Mouse (Mus musculus) lung, embryonic 16.5 days (tissue): ENCODE results near the gene Casc3. TPM values are rescaled to one million over a fixed set of nuclear protein-coding genes. Genes with fewer than 3 reads are reported as not detected.

Experiments used
- ATAC-seq: fragments of 200-750 bp; cut with Nextera tagmentation; 2 replicates; pipeline ENCODE4 v1.8.0; 2017; ENCODE audit warnings: low read depth, mild to moderate bottlenecking, moderate library complexity
- H3K27ac ChIP-seq: fragments of 300-500 bp; sonication (generic); 2 replicates; pipeline ENCODE4 v1.5.1; 2014; ENCODE audit warnings: mild to moderate bottlenecking, control low read depth, low read length
- H3K27me3 ChIP-seq: fragments of 300-500 bp; sonication (generic); 2 replicates; pipeline ENCODE4 v1.6.1; 2014; ENCODE audit warnings: low read depth, low read length, mixed read lengths; ENCODE audit not compliant: control insufficient read depth, insufficient read depth
- H3K36me3 ChIP-seq: fragments of 300-500 bp; sonication (generic); 2 replicates; pipeline ENCODE4 v1.6.1; 2014; ENCODE audit warnings: low read length; ENCODE audit not compliant: control insufficient read depth, insufficient read depth
- H3K4me1 ChIP-seq: fragments of 300-500 bp; sonication (generic); replicated peaks from 2 replicates; pipeline ENCODE4 v1.6.1; 2014; ENCODE audit warnings: low read length, mixed read lengths; ENCODE audit not compliant: control insufficient read depth, insufficient read depth
- H3K4me2 ChIP-seq: fragments of 300-500 bp; sonication (generic); 2 replicates; pipeline ENCODE4 v1.6.1; 2014; ENCODE audit warnings: low read depth, low read length, control low read depth
- H3K4me3 ChIP-seq: fragments of 300-500 bp; sonication (generic); 2 replicates; pipeline ENCODE4 v1.5.1; 2014; ENCODE audit warnings: mild to moderate bottlenecking, low read length, control low read depth
- H3K9ac ChIP-seq: fragments of 300-500 bp; sonication (generic); 2 replicates; pipeline ENCODE4 v1.6.1; 2014; ENCODE audit warnings: low read length, control low read depth
- H3K9me3 ChIP-seq: fragments of 300-500 bp; sonication (generic); 2 replicates; pipeline ENCODE4 v1.6.1; 2016; ENCODE audit warnings: low read length; ENCODE audit not compliant: control insufficient read depth
- WGBS: fragments of 180-500 bp; shearing (Covaris S2); extraction: QIAGEN DNeasy Blood & Tissue Kit; methylation state at CpG from one replicate; pipeline ENCODE4 v1.1.7; 2014; 5-methylcytosine and 5-hydroxymethylcytosine counted together
- polyA plus RNA-seq: library from polyadenylated mRNA; unstranded; fragments of >200 nt; fragmentation: Nextera tagmentation; extraction: Ambion mirVana; gene quantifications from 2 replicates; pipeline ENCODE4 v1.2.1, GENCODE M21; 2015

Gene Casc3
- 33.2 and 36.6 TPM in 2 replicates for polyA plus RNA-seq

DNA sequence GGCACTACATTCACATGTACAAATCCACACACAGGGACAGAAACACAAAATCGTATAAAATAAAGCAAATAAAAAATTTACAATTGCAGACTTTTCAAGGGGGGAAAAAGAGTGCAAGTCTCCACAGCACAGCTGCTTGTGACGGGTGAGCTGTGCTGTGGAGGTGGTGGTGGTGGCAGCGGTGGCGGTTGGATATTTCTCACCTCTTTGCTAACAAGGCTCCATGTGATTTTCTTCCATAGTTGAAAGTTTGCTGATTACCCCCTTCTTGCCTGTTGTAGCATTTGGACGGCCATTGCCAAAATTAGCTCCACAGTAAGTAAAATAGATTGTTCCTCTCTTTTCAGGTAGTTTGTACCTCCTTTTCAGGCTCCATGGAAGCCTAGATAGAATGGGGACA, at the start of gene Casc3:
Gene Casc3 (plus strand): TSS at position 301 of the 400 bp plus-strand sequence.
- Histone ChIP-seq H3K4me1 (peaks cover 6% of the 10 kb centered on the region; the same call in 1 of the 2 replicates), H3K36me3 (peaks cover 50% of the 10 kb centered on the region), H3K27ac (no peak within 1 kb of the TSS), H3K4me2 (no peak within 1 kb of the TSS), H3K27me3 (no peaks in the 10 kb centered on the region), H3K4me3 (no peak within 1 kb of the TSS), H3K9me3 (no peaks in the 10 kb centered on the region), H3K9ac (no peak within 1 kb of the TSS)
- ATAC-seq = no peak
- 92% methylated on average over 5 of the region's 5 CpGs for WGBS

DNA sequence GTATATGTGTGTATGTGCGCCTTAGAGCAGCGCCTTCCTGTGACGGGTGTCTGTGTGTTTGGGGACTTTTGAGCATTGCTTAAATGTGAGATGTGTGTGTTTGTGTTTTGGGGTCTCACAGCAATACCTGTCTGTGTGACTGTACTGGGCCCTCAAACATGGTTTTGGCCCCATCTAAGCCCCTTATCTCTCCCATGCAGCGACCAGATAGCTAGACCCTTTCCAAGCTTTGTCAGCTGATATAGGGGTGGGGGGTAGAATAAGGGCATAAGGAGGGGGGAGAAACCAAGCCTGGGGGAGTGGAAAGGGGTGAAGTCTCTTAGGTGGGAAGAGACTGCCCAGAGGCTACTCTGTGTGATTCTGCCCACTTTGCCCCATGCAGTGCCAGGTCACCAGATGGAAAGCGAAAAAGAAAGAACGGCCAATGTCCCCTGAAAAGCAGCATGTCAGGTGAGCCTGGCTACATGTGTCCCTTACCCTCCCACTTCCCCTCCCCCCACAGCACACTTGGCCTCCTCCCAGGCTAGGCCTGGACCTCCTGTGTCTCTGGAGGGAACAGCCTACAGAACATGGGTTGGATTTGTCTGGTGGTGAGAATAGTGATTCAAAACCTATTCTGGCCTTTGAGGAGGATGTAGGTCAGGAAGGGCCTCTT, 48.9 kb upstream of the Casc3 start:
- Histone ChIP-seq H3K4me3 (no peak overlapping the region), H3K4me2 (no peak overlapping the region), H3K9ac (no peak overlapping the region), H3K27ac (no peak overlapping the region), H3K27me3 (no peaks in the 10 kb centered on the region), H3K9me3 (no peaks in the 10 kb centered on the region), H3K36me3 (peaks cover 24% of the 10 kb centered on the region), H3K4me1 (peaks cover 43% of the 10 kb centered on the region)
- no peak for ATAC-seq
- 90% methylated on average over 6 of the region's 6 CpGs for WGBS

DNA sequence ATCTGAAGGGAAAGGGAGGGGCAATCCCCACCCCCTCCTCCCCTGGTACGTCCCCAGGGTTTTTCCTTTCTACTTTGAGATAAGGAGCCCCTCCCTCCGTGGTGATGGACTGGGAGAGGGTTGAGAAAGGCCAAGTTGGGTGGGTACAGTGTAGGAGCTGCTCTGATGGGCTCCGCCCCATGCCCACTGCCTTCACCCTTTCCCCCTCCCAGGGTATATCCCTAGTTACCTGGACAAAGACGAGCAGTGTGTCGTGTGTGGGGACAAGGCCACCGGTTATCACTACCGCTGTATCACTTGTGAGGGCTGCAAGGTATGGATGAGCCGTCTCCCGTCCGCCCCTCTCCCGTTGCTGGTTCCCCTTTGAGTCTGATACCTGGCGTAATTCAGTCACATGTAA, 48.0 kb upstream of the Casc3 start:
- 81% methylated on average over 12 of the region's 12 CpGs for WGBS
- no peaks in the 10 kb centered on the region for H3K27me3 ChIP-seq
- no peak overlapping the region for H3K9ac ChIP-seq
- no peak overlapping the region for H3K4me2 ChIP-seq
- H3K4me3 ChIP-seq = no peak overlapping the region
- H3K4me1 ChIP-seq = peaks cover 34% of the 10 kb centered on the region
- no peak for ATAC-seq
- no peak overlapping the region for H3K27ac ChIP-seq
- no peaks in the 10 kb centered on the region for H3K9me3 ChIP-seq
- H3K36me3 ChIP-seq = peaks cover 31% of the 10 kb centered on the region

DNA sequence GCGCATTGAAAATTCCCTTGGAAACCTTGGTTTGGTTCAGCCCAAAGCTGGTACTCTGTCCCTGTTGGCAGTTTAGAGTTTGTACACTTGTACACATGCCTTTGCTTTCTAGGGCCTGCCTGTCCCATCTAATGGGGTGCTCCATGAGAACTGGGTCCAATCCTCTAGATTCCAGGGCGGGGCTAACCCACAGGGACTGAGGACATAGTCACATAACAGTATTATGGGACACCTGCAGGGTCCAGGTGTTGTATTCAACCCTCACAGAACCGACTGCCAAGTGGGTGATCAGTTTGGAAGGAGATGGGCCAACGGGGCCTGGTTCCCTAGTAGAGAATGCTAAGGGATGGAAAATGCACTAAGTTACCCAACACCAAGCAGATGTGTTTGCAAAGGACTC, 42.8 kb upstream of the Casc3 start:
- Histone ChIP-seq H3K4me1 (peaks cover 34% of the 10 kb centered on the region), H3K4me2 (no peak overlapping the region), H3K4me3 (no peak overlapping the region), H3K36me3 (peaks cover 34% of the 10 kb centered on the region), H3K9ac (no peak overlapping the region), H3K27ac (peak overlapping the region; percentile 3; the same call in 1 of the 2 replicates), H3K9me3 (no peaks in the 10 kb centered on the region), H3K27me3 (no peaks in the 10 kb centered on the region)
- WGBS = 87% methylated on average over 4 of the region's 4 CpGs
- ATAC-seq = no peak

DNA sequence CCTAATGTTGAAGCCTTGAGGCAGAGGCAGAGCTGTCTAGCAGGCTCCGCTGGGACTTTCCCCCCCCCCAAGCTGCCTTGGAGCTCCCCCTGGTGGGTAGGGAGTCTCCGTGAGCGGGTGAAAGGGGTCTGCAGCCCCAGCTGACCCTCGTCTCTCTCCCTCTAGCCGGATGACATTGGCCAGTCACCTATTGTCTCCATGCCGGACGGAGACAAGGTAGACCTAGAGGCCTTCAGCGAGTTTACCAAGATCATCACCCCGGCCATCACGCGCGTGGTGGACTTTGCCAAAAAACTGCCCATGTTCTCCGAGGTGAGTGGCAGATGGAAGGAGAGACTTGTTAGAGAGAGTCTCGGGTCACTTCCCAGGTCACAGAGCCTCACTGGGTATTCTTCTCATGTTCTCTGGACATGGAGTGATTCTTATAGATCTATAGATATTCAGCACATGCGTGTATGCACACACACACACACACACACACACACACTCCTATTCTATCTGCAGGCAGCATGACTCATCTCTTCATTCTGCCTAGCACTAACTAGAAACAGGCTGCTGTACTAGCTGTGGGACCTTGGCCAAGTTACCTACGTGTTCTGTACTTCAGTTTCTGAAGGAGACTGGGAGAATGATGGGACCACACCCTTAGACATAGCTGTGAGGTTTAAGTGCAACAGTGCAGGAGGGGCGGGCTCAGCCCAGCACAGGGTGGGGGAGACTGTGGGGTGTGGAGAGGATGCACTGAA, 41.8 kb upstream of the Casc3 start:
- peak; percentile 76 for ATAC-seq
- Histone ChIP-seq H3K36me3 (peaks cover 29% of the 10 kb centered on the region), H3K27me3 (no peaks in the 10 kb centered on the region), H3K4me2 (no peak overlapping the region), H3K9ac (no peak overlapping the region), H3K9me3 (no peaks in the 10 kb centered on the region), H3K27ac (peak overlapping the region; percentile 83), H3K4me1 (peaks cover 44% of the 10 kb centered on the region), H3K4me3 (no peak overlapping the region)
- 56% methylated on average over 17 of the region's 17 CpGs for WGBS

DNA sequence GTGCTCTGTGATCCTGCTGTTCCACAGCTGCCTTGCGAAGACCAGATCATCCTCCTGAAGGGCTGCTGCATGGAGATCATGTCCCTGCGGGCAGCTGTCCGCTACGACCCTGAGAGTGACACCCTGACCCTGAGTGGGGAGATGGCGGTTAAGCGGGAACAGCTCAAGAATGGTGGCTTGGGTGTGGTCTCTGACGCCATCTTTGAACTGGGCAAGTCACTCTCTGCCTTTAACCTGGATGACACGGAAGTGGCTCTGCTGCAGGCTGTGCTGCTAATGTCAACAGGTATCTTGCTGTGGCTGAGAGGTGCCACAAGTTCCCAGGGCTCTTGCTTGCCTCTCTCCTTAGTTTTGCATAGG, 41.2 kb upstream of the Casc3 start:
- 77% methylated on average over 8 of the region's 8 CpGs for whole genome bisulfite sequencing

DNA sequence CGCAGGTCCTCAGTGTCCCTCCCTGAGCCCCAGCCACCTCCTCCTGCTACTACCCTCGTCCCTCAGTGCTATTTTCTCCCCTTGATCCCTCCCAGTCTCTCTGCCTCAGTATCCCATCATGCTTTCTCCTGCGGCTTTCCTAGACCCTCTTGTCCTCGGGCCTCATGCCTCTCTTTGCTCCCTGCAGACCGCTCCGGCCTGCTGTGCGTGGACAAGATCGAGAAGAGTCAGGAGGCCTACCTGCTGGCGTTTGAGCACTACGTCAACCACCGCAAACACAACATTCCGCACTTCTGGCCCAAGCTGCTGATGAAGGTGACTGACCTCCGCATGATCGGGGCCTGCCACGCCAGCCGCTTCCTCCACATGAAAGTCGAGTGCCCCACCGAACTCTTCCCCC, 40.6 kb upstream of the Casc3 start:
- H3K4me2 ChIP-seq = no peak overlapping the region
- WGBS = 67% methylated on average over 18 of the region's 18 CpGs
- H3K36me3 ChIP-seq = peaks cover 23% of the 10 kb centered on the region
- H3K4me3 ChIP-seq = no peak overlapping the region
- peaks cover 55% of the 10 kb centered on the region for H3K4me1 ChIP-seq
- H3K9me3 ChIP-seq = no peaks in the 10 kb centered on the region
- ATAC-seq = no peak
- no peaks in the 10 kb centered on the region for H3K27me3 ChIP-seq
- no peak overlapping the region for H3K27ac ChIP-seq
- no peak overlapping the region for H3K9ac ChIP-seq

More for the DNA sequence above, 41.2 kb upstream of the Casc3 start:
- Histone ChIP-seq H3K4me3 (no peak overlapping the region), H3K4me2 (no peak overlapping the region), H3K9ac (no peak overlapping the region), H3K27me3 (no peaks in the 10 kb centered on the region), H3K9me3 (no peaks in the 10 kb centered on the region), H3K4me1 (peaks cover 49% of the 10 kb centered on the region), H3K36me3 (peaks cover 25% of the 10 kb centered on the region), H3K27ac (peak overlapping the region; percentile 51; the same call in 1 of the 2 replicates)
- no peak for ATAC-seq

DNA sequence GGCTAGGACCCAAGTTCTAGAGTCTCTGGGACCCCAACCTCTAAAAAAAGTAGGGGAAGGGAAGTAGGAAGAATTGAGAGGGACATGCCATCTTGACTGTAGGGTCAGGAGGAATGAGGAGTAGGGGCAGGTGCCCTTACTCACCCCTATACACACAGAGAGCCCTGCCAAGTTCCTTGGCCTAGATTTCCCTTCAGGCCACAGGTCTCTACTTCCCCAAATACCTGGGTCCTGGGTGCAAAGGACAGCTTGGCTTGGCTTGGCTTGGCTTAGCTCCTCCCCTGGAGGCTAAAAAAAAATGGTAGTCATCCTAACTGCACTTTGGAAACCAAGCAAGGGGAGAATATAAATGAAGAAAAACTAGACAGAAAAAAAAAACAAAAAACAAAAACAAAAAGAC, 40.0 kb upstream of the Casc3 start:
- Histone ChIP-seq H3K27me3 (no peaks in the 10 kb centered on the region), H3K9ac (no peak overlapping the region), H3K27ac (no peak overlapping the region), H3K36me3 (peaks cover 27% of the 10 kb centered on the region), H3K4me1 (peaks cover 55% of the 10 kb centered on the region), H3K4me3 (no peak overlapping the region), H3K9me3 (no peaks in the 10 kb centered on the region), H3K4me2 (no peak overlapping the region)
- ATAC-seq = no peak

DNA sequence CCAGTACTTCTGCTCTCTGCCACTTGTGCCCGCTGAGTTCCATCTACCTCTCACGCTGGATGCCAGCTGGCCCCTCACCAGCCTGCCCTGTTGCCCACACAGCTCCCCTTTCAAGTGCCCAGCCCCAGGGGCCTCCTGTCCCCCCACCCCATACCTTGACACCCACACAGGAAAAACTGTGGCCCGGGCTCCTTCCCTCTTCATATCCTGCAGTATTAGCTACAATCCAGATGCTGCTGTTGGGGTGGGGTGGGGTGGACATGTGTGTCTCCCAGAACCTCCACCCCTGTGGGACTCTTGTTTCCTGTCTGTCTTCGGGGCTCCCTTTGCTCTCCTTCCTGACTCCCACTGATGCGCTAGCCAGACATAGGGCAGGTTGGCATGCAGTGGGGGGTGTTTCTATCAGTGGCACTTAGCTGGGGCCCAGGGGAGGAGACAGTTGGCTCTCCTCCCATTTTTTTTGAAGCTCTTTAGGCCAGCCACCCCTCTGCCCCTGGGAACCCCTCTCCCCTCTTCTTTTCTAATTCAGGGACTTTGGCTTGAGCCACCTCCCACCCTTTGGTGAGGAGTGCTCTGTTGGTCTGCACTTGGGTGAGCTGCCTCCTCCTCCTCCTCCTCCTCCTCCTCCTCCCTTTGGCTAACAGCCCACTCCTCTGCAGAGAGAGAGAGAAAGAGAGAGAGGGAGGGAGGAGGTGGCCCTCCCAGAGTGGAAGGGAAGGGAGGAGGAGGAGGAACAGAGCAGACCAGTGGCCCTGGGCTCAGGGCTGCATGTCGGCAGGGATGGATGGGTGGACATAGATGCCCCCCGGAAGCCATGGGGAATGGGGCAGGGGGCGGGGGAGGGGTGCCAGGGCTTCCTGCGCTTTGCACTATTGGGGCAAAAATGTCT, 39.0 kb upstream of the Casc3 start:
- ATAC-seq = peak; percentile 24; the same call in 1 of the 2 replicates
- H3K4me2 ChIP-seq = no peak overlapping the region
- peaks cover 24% of the 10 kb centered on the region for H3K36me3 ChIP-seq
- no peak overlapping the region for H3K9ac ChIP-seq
- peaks cover 55% of the 10 kb centered on the region for H3K4me1 ChIP-seq
- H3K9me3 ChIP-seq = no peaks in the 10 kb centered on the region
- H3K27me3 ChIP-seq = no peaks in the 10 kb centered on the region
- WGBS = 28% methylated on average over 9 of the region's 9 CpGs
- no peak overlapping the region for H3K4me3 ChIP-seq
- H3K27ac ChIP-seq = peak overlapping the region; percentile 75
